Mouse (Mus musculus): ENCODE measurements around the gene Il27. TPM values are rescaled to one million over a fixed set of nuclear protein-coding genes. Genes with fewer than 3 reads are reported as not detected.
A peak's percentile ranks its signal among the peaks of the same experiment; 100 is the strongest.

The Il27 gene
- polyA plus RNA-seq, 1 experiment from 2014 or later: not detected

DNA sequence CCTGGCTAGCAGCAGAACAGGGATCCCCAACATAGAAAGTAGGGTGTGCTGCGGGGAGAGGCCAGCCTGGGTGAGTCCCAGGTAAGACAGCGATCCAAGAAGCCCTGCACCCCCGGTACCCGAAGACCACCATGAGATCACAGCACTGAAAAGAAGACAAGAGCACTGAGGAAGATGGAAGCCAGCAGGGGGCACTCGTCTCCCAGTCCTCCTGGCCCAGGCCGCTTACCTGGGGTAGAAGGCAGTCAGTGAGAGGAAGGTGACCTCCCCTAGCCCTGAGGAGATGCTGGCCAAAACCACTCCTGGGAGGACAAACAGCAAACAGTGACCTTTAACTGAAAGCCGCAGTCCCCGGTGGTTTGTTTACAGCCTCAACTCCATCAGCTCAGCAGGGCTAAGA is 15.6 kb downstream of the Il27 start:
- peak; percentile 62 for DNase-seq

DNA sequence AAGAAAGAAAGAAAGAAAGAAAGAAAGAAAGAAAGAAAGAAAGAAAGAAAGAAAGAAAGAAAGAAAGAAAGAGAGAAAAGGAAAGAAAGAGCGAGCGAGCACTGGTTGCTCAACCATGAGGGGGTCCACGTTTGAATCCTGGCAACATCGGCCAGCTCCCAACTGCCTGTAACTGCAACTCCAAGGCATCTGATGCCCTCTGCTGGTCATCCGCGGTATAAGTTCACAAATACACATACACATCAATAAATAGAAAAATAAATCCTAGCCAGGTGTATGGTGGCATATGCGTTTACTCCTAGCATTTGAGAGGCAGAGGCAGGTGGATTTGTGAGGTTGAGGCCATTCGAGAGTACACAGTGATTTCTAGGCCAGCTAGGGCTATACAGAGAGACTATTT is 17.8 kb downstream of the Il27 start:
- ATAC-seq (ENCODE audit: low FRiP score, low TSS enrichment): no peak
- H3K27ac ChIP-seq (replicated peaks; ENCODE audit: low read depth, low read length): no peak overlapping the region
- peaks cover 35% of the 10 kb centered on the region for H3K36me3 ChIP-seq (ENCODE audit: control insufficient read depth, insufficient read depth, low read length)
- H3K4me3 ChIP-seq (replicated peaks; ENCODE audit: low read depth, low read length): no peak overlapping the region
- no peaks in the 10 kb centered on the region for H3K9me3 ChIP-seq (ENCODE audit: control insufficient read depth, low read length)
- no peak overlapping the region for H3K4me2 ChIP-seq (ENCODE audit: low read length)
- no peak overlapping the region for H3K9ac ChIP-seq (replicated peaks; ENCODE audit: low read length)
- DNase-seq: peak; percentile 62
- H3K27me3 ChIP-seq (ENCODE audit: control insufficient read depth, insufficient read depth, low read length): no peaks in the 10 kb centered on the region
- peaks cover 4% of the 10 kb centered on the region; the same call in 1 of the 2 replicates for H3K4me1 ChIP-seq (ENCODE audit: control insufficient read depth, insufficient read depth, low read length)
- 57% methylated on average over 8 of the region's 8 CpGs for WGBS

More for the DNA sequence above, 15.6 kb downstream of the Il27 start:
- Histone ChIP-seq H3K4me2 (ENCODE audit: low read length) (no peak overlapping the region), H3K9ac (replicated peaks; ENCODE audit: low read length) (no peak overlapping the region), H3K27me3 (ENCODE audit: control insufficient read depth, insufficient read depth, low read length) (no peaks in the 10 kb centered on the region), H3K27ac (replicated peaks; ENCODE audit: low read depth, low read length) (no peak overlapping the region), H3K4me3 (replicated peaks; ENCODE audit: low read depth, low read length) (no peak overlapping the region), H3K36me3 (ENCODE audit: control insufficient read depth, insufficient read depth, low read length) (peaks cover 27% of the 10 kb centered on the region), H3K4me1 (ENCODE audit: control insufficient read depth, insufficient read depth, low read length) (peaks cover 10% of the 10 kb centered on the region; the same call in 1 of the 2 replicates), H3K9me3 (ENCODE audit: control insufficient read depth, low read length) (no peaks in the 10 kb centered on the region)
- 63% methylated on average over 8 of the region's 8 CpGs for WGBS
- ATAC-seq (ENCODE audit: low FRiP score, low TSS enrichment): no peak

DNA sequence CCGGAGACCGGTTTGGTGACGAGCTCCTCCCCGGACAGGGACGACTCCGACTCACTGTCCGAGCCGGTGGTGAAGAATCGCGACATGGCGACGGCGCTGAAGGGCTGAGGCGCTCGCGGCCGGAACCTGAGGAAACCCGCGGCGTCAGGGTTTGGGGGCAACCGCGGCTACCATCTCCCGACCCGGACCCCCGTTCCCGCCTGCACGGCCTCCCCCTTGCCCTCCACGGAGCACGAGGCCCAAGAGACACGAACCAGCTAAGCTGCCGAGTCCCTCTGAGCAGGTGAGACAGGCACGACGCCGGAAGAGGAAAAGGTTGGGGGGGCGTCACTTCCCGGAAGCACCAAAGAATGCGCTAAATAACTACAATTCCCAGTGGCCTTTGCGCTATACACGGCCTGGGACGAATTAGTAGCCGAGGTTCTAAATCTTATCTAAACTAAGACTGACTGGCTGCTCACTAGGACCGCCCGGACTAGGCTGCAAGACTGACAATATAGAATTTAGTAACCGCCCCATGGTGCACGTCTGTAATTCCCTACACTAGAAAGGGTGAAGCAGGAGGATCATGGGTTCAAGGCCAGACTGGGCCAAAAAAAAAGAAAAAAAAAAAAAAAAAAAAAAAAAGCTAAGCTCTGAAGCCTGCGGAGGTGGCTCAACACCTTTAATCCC is 28.5 kb downstream of the Il27 start, which contains the start of gene Eif3c:
Gene Eif3c (minus strand): TSS at position 318 of the 672 bp plus-strand sequence.
- H3K4me1 ChIP-seq (ENCODE audit: control insufficient read depth, insufficient read depth, low read length): peaks cover 5% of the 10 kb centered on the region; the same call in 1 of the 2 replicates
- peak; percentile 89 for ATAC-seq (ENCODE audit: low FRiP score, low TSS enrichment)
- H3K27ac ChIP-seq (replicated peaks; ENCODE audit: low read depth, low read length): peak within 1 kb of the TSS; percentile 74
- WGBS: under 1% methylated on average over 46 of the region's 46 CpGs
- peak within 1 kb of the TSS; percentile 83 for H3K4me2 ChIP-seq (ENCODE audit: low read length)
- H3K27me3 ChIP-seq (ENCODE audit: control insufficient read depth, insufficient read depth, low read length): no peaks in the 10 kb centered on the region
- H3K9me3 ChIP-seq (ENCODE audit: control insufficient read depth, low read length): no peaks in the 10 kb centered on the region
- H3K4me3 ChIP-seq (replicated peaks; ENCODE audit: low read depth, low read length): peak within 1 kb of the TSS; percentile 92
- DNase-seq: peak; percentile 97
- H3K36me3 ChIP-seq (ENCODE audit: control insufficient read depth, insufficient read depth, low read length): peaks cover 34% of the 10 kb centered on the region
- H3K9ac ChIP-seq (replicated peaks; ENCODE audit: low read length): peak within 1 kb of the TSS; percentile 85

DNA sequence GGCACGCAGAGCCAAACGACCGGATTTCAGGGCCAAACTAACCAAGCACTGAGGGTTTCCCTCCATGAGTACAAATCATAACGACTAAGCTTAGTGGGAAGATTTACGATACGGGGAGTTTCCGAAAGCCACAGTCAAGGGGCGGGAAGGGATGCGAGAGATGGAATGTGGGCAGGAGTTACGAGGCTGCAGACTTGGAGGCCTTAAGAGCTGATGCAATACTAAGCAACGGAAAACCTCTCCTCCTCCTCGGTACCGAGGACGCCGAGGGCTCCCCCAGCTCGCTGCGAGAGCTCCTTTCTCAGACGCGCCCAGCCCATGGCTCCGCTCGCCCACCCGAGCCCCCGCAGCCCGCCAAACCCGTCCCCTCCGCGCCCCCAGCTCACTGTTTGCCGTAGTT is 29.0 kb downstream of the Il27 start:
- peak overlapping the region; percentile 74 for H3K27ac ChIP-seq (replicated peaks; ENCODE audit: low read depth, low read length)
- under 1% methylated on average over 27 of the region's 28 CpGs for WGBS
- H3K4me2 ChIP-seq (ENCODE audit: low read length): peak overlapping the region; percentile 83
- H3K36me3 ChIP-seq (ENCODE audit: control insufficient read depth, insufficient read depth, low read length): peaks cover 39% of the 10 kb centered on the region
- no peaks in the 10 kb centered on the region for H3K27me3 ChIP-seq (ENCODE audit: control insufficient read depth, insufficient read depth, low read length)
- no peaks in the 10 kb centered on the region for H3K9me3 ChIP-seq (ENCODE audit: control insufficient read depth, low read length)
- H3K4me1 ChIP-seq (ENCODE audit: control insufficient read depth, insufficient read depth, low read length): peaks cover 5% of the 10 kb centered on the region; the same call in 1 of the 2 replicates
- ATAC-seq (ENCODE audit: low FRiP score, low TSS enrichment) (peak; percentile 34; the same call in 1 of the 2 replicates), DNase-seq (peak; percentile 14)
- H3K4me3 ChIP-seq (replicated peaks; ENCODE audit: low read depth, low read length): peak overlapping the region; percentile 92
- H3K9ac ChIP-seq (replicated peaks; ENCODE audit: low read length): peak overlapping the region; percentile 85

DNA sequence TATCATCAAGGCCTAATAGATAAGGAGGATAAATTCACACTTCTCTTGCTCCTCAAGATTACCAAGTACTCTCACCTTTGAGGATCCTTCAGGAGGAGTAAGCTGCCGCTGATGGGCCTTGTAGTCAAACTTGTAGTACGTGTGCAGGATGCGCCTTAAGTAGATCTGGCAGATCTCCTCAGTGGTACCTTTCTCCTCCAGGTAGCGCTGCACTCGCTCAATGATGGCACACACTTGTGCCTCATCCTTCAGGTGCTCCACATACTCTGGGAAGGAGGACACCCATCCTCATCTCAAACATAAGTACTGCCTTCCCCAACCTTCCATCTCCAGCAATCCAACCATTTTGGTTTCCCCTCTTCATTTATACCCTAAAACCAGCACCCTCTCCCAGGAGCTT is 38.1 kb downstream of the Il27 start:
- no peak overlapping the region for H3K4me3 ChIP-seq (replicated peaks; ENCODE audit: low read depth, low read length)
- no peak overlapping the region for H3K27ac ChIP-seq (replicated peaks; ENCODE audit: low read depth, low read length)
- WGBS: 97% methylated on average over 5 of the region's 5 CpGs

DNA sequence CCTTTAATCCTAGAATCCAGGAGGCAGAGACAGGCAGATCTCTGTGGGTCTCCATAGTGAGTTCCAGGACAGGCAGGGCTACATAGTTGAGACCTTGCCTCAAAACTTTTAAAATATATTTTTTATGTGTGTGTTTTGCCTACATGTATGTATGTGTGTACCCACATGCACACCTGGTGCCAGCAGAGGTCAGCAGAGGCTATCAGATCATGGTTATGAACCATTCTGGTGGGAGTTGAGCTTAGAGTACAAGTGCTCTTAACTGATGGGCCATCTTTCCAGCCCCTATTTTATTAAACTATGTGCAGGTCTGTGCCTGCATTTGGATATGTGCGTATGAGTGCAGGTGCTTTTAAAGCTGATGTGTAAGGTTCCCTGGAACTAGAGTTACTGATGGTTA is 39.9 kb downstream of the Il27 start:
- no peak overlapping the region for H3K27ac ChIP-seq (replicated peaks; ENCODE audit: low read depth, low read length)
- ATAC-seq (ENCODE audit: low FRiP score, low TSS enrichment) (no peak), DNase-seq (peak; percentile 17)
- peaks cover 98% of the 10 kb centered on the region for H3K36me3 ChIP-seq (ENCODE audit: control insufficient read depth, insufficient read depth, low read length)
- H3K4me3 ChIP-seq (replicated peaks; ENCODE audit: low read depth, low read length): no peak overlapping the region
- H3K4me1 ChIP-seq (ENCODE audit: control insufficient read depth, insufficient read depth, low read length): no peaks in the 10 kb centered on the region
- H3K27me3 ChIP-seq (ENCODE audit: control insufficient read depth, insufficient read depth, low read length): no peaks in the 10 kb centered on the region
- 95% methylated on average over 1 of the region's 1 CpGs for WGBS
- H3K9ac ChIP-seq (replicated peaks; ENCODE audit: low read length): no peak overlapping the region
- no peaks in the 10 kb centered on the region for H3K9me3 ChIP-seq (ENCODE audit: control insufficient read depth, low read length)
- H3K4me2 ChIP-seq (ENCODE audit: low read length): no peak overlapping the region

More for the DNA sequence above, 38.1 kb downstream of the Il27 start:
- ATAC-seq (ENCODE audit: low FRiP score, low TSS enrichment) (no peak), DNase-seq (no peak)
- Histone ChIP-seq H3K9ac (replicated peaks; ENCODE audit: low read length) (no peak overlapping the region), H3K27me3 (ENCODE audit: control insufficient read depth, insufficient read depth, low read length) (no peaks in the 10 kb centered on the region), H3K36me3 (ENCODE audit: control insufficient read depth, insufficient read depth, low read length) (peaks cover 95% of the 10 kb centered on the region), H3K4me2 (ENCODE audit: low read length) (no peak overlapping the region), H3K4me1 (ENCODE audit: control insufficient read depth, insufficient read depth, low read length) (no peaks in the 10 kb centered on the region), H3K9me3 (ENCODE audit: control insufficient read depth, low read length) (no peaks in the 10 kb centered on the region)

DNA sequence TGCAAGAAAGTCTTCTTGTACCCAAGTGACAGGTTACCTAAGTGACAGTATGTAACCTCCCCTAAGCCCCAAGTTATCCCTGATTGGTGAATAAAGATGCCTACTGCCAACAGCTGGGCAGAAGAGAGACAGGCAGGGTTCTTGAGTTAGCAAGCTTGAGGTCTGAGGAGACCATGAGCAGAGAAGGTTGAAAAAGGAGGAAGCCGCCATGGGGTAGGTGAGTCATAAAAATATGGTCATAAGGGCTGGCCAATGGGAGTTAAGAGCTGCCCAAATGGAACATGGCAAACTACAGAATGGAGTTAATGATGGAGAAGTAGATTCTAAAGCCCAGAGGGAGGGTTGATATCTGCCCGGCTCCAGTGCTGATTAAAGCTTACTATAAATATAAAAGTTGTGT is 49.1 kb downstream of the Il27 start:
- no peak overlapping the region for H3K4me2 ChIP-seq (ENCODE audit: low read length)
- H3K9ac ChIP-seq (replicated peaks; ENCODE audit: low read length): no peak overlapping the region
- H3K27me3 ChIP-seq (ENCODE audit: control insufficient read depth, insufficient read depth, low read length): no peaks in the 10 kb centered on the region
- no peak overlapping the region for H3K4me3 ChIP-seq (replicated peaks; ENCODE audit: low read depth, low read length)
- H3K9me3 ChIP-seq (ENCODE audit: control insufficient read depth, low read length): no peaks in the 10 kb centered on the region
- peaks cover 67% of the 10 kb centered on the region for H3K36me3 ChIP-seq (ENCODE audit: control insufficient read depth, insufficient read depth, low read length)
- WGBS: 96% methylated on average over 2 of the region's 2 CpGs
- ATAC-seq (ENCODE audit: low FRiP score, low TSS enrichment) (no peak), DNase-seq (no peak)
- H3K4me1 ChIP-seq (ENCODE audit: control insufficient read depth, insufficient read depth, low read length): no peaks in the 10 kb centered on the region
- no peak overlapping the region for H3K27ac ChIP-seq (replicated peaks; ENCODE audit: low read depth, low read length)

DNA sequence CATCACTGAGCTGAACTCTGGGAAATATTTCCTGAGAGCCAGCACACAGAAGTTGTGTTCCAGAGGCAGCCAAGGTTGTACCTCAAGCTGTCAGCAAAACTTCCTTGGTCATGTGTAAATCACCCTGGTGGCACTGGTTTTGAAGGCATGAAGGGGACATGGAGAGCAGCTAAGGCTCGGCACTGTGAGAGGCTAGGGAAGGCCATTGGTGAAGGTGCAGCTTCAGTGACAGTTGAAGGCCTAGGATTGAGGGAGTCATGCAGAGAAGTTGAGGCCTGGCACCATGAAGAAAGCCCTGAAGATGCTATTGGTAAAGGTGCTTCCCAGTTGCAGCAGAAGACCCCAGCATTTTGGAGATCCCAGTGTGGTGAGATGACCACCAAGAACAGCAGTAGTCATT is 53.1 kb downstream of the Il27 start:
- Histone ChIP-seq H3K9me3 (ENCODE audit: control insufficient read depth, low read length) (no peaks in the 10 kb centered on the region), H3K27ac (replicated peaks; ENCODE audit: low read depth, low read length) (no peak overlapping the region), H3K4me2 (ENCODE audit: low read length) (no peak overlapping the region), H3K27me3 (ENCODE audit: control insufficient read depth, insufficient read depth, low read length) (no peaks in the 10 kb centered on the region), H3K9ac (replicated peaks; ENCODE audit: low read length) (no peak overlapping the region), H3K4me3 (replicated peaks; ENCODE audit: low read depth, low read length) (no peak overlapping the region), H3K4me1 (ENCODE audit: control insufficient read depth, insufficient read depth, low read length) (no peaks in the 10 kb centered on the region), H3K36me3 (ENCODE audit: control insufficient read depth, insufficient read depth, low read length) (peaks cover 28% of the 10 kb centered on the region)
- WGBS: 95% methylated on average over 1 of the region's 1 CpGs
- ATAC-seq (ENCODE audit: low FRiP score, low TSS enrichment): no peak
- DNase-seq: no peak
